Mouse (Mus musculus) olfactory bulb, adult 2 months (tissue): ENCODE measurements around the gene Txnl4b.

Experiments used
- CTCF ChIP-seq: fragments of 200-500 bp; IDR thresholded peaks from 2 replicates; pipeline ENCODE4 v1.5.1; 2012; ENCODE audit warnings: low read depth, mild to moderate bottlenecking, low read length, moderate library complexity; ENCODE audit not compliant: insufficient read depth
- POLR2A ChIP-seq: fragments of 200-500 bp; IDR thresholded peaks from 2 replicates; pipeline ENCODE4 v1.6.1; 2012; ENCODE audit warnings: mild to moderate bottlenecking, low read depth, low read length, moderate library complexity; ENCODE audit not compliant: insufficient read depth

DNA sequence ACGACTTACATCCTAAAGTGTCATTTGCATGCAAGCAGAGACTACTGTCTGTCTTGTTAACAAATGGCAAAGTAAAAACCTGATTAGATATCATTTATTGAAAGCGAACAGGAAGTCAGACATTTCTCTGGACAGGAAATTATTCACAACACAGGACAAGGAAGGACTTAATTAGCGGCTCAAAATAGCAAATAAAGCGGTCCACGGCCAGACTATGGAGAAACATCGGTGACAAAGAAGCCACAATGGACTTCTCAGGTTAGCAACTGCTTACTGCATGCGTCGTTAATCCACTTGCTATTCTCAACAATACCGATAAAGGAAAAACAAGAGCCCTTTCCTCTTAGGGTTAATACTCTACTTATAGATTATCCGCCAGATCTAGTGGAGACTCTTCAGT is 926 bp upstream of the Txnl4b start:
- TF ChIP-seq CTCF = no peak
- no peak for TF ChIP-seq POLR2A
